Mouse (Mus musculus) granulocyte monocyte progenitor cell, adult 5-6 weeks (primary cell): ENCODE results near the gene Phospho1. TPM values are rescaled to one million over a fixed set of nuclear protein-coding genes. Genes with fewer than 3 reads are reported as not detected.

ENCODE experiments used
- ATAC-seq: replicated peaks from 2 replicates; pipeline ENCODE4 v1.8.0; 2016; ENCODE audit warnings: mild to moderate bottlenecking, moderate TSS enrichment, inconsistent platforms; ENCODE audit not compliant: poor library complexity, severe bottlenecking
- total RNA-seq, 2 experiments: library from RNA; stranded (forward) in 1 of 2; stranded (reverse) in 1 of 2; fragments of 200-712, 200-1000 nt in 1 of 2; fragments of >200 nt in 1 of 2; fragmentation: Nextera tagmentation in 1 of 2; gene quantifications; 2 replicates each; pipeline ENCODE4 v1.2.3; 2014 to 2017

Gene Phospho1
- 1.5 TPM in 1 of 2 replicates, not detected in the other for total RNA-seq (2014; fragmentation: Nextera tagmentation)
- 0.41 TPM in 1 of 2 replicates, not detected in the other for total RNA-seq (2017)

DNA sequence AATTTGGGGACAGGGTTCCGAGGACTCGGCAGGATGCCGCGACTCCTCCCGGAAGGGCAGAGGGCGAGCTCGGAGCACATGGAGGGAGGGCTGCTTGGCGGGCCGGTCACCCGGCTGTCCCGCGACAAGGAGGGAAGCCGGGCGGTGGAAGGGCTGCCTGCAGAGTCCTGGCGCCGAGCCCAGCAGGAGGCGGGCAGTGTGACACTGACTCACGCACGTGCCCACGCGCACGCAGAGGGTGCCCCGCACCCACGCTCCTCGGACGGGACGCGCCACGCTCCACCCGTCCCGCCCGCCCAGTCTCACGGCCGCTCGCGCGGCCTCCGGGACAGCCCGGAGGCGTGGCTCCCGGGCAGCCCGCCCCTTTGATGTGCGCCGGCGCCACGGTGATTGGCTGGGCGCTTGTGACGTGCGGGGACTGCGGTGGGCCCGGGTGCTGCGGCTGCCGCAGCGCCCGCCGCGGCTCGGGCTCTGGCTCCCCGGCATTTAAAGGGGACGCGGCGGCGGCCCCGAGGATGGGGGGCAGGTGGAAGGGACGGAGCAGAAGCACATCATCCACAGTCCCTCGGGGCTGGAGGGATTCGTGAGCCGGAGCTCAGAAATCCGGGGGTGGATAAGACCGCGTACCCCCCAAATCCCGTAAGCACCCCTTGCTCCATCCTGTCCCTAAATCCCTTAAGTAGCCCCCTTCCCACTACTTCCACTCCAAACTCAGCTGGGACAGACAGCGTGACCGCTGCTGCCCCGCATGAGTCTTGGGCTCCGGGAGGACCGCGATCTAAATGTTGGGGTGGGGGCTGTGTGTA lies at the start of gene Phospho1:
TSS of gene Phospho1 (plus strand) at position 429 of the 806 bp plus-strand sequence.
- peak; percentile 87 for ATAC-seq

DNA sequence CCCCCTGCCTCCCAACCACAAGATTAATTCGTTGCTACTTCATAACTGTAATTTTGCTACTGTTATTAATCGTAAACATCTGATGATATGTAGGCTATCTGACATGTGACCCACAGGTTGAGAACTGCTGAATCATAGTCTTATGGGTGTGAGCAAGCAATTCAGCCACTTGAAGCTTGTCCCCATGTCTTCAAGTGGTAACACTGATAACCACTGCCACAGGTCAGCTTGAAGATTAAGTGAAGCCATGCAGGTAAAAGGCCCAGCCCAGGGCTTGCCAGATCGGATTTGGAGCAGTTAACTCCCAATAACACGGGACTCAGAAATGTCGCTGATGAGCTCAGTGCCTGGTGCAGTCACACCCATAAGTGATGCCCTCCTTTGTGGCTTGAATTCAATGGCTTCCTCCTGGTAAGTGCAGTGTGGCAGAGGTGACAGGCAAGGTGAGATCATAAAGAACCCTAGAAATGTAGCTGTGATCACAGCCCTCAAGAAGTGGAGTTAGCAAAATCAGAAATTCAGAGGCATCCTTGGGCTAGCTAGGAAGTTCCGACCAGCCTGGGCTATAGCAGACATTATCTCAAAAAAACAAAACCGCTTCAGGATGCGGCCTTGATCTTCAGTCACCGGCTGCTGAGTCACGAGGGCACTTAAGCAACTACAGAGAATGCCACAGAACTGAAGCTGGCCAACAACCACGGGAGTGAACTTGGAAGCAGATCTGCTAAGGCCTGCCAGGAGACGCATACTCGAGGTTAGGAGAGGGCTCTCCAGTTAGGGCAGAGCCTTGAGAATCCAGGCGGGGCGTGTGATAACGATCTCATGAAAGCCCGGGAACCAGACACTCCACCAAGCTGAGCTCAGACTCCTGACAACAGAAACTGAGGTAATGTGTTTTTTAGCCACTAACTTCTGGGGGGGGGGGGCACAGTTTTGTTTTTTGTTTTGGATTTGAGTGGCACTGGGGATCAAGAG lies 46.7 kb upstream of the Phospho1 start:
- peak; percentile 81 for ATAC-seq

GRCm38 (mm10) chr11:95778831-95779251 lies 45.5 kb upstream of the Phospho1 start:
- peak; percentile 57 for ATAC-seq

DNA sequence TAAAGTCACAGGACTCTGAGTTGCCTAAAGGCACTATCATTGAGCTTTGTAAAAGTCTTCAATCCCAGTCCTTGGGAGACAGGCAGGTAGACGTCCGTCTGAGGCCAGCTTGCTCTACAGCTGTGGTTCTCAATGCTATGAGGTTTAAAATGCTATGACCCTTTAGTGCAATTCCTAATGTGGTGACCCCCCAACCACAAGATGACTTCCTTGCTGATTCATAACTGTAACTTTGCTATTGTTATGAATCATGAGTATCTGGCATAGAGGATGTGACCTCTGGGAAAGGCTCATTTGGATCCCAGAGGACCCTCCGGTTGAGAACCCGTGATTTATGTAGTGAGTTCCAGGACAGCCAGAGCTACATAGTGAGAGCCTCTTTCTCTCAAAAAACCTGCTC lies 44.9 kb upstream of the Phospho1 start:
- ATAC-seq = no peak

DNA sequence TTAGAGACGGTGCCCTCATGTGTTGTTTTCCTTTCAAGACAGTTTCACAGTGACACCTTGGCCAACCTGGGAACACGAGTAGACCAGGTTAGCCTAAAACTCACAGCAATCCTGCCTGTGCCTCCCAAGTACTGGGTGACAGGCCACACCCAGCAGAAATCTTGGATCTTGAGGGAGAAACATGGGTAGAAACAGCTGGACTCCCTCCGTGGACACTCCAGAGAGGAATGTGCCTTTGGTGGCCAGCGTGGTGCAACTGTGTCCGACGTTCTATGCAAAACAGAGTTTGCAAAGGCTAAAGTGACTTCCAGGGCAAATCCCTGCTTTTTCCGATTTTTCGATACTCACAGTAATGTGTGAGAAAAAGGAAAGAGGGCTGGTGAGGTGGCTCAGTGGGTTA lies 43.8 kb upstream of the Phospho1 start:
- ATAC-seq = no peak

- no peak for ATAC-seq
Observed at GRCm38 (mm10) chr11:95781557-95781956, 42.7 kb upstream of the Phospho1 start.

DNA sequence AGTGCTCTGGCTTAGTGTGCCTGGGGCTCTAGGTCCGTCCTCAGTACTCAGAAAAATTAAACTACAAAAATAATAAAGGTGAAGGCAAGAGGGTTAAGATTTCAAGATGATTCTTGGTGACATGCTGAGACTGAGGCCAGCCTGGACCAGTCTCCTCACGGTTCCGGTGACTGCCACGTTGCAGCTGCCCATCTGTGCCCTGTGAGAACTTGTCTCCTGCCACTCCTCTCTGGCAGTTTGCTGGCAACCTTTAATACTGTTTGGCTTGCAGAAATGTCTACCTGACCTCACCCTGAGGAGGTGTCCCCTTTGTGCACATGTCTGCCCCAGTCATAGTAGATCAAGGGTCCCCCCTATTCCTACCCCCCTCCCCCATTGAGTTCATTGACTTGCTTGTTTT lies 40.8 kb upstream of the Phospho1 start:
- no peak for ATAC-seq

DNA sequence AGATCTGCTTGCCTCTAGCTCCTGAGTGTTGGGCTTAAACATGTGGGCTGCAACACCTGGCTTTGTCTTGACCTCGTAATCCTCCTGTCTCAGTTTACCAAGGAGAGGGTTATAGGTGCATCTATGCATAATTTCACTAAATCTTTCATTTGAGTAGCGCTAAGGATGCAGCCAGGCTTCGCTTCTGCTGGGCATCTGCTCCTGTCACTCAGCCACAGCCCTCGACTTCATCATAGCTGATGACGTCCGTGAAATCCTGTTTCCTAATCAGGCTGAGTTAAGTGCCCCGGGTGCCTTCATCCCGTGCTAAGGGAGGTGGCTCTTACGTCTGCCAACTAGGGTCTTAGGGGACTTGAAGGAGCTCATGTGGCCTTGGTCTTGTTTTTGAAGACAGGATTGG lies 40.3 kb upstream of the Phospho1 start:
- no peak for ATAC-seq

GRCm38 (mm10) chr11:95785675-95786074 lies 38.6 kb upstream of the Phospho1 start:
- ATAC-seq = no peak

DNA sequence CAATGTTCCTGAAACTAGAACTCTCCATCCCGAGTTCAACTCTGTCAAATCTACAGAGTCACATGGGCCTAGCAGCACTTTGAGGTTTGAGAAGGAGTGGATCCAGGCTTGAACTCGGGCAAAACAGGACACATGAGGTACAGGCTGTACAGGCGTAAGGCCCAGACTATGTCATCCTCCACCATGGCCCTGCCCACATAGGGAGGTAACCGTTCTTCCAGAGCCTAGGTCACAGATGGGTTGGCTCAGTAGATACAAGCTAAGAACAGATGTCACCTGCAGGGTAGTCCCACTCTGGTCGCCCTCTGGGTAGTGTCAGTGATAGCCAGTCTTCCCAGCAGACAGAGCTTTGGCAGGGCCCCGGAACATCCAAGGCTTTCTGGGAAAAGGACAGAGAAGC lies 37.8 kb upstream of the Phospho1 start:
- no peak for ATAC-seq

DNA sequence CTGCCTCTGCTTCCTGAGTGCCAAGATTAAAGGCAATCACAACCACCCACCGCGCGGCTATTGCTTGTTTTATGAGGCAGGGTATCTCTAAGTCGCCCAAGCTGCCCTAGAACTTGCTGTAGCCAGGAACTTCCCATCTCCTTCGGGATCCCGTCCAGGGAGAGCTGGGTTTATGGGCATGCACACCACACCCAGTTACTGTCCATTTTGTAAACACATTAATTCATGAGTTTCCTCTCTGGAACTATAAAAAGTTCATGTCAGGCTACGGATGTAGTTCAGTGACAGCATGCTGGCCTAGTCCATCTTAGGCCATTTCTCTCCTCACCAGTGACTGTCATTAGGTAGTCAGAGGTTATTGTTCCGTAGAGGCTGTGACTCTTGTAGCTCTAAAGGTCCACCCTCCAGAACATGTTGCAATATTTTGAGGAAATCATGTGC lies 34.8 kb upstream of the Phospho1 start:
- peak; percentile 22 for ATAC-seq

- ATAC-seq = no peak
Observed at GRCm38 (mm10) chr11:95791787-95792186, 32.5 kb upstream of the Phospho1 start.

- ATAC-seq = no peak
Observed at GRCm38 (mm10) chr11:95792950-95793509, 31.3 kb upstream of the Phospho1 start.

- ATAC-seq = no peak
Observed at GRCm38 (mm10) chr11:95794201-95794600, 30.1 kb upstream of the Phospho1 start.

DNA sequence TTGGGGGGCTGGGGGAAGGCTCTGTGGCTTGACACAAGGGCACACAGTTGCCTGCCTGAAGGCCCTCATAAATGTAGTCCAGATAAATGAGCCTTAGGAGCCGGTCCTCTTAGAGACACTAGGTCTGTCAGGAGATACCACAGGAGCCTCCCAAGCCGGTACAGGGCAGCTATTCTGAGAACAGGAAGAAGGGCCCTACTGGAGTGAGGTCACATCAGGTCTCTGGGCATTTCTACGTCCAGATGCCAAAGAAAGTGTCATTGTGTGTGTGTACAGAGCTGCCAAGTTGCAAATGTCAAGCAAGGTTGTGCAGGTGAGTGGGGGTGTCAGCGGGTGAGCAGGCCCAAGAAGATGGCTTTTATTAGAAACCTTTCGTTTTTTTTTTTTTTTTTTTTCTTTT lies 28.7 kb upstream of the Phospho1 start:
- 0 out of 2 replicates have a peak, but pooled peaks have one; percentile 30 for ATAC-seq

GRCm38 (mm10) chr11:95805010-95805409 lies 19.3 kb upstream of the Phospho1 start:
- peak; percentile 62 for ATAC-seq

GRCm38 (mm10) chr11:95805527-95805926 lies 18.8 kb upstream of the Phospho1 start:
- peak; percentile 89 for ATAC-seq

DNA sequence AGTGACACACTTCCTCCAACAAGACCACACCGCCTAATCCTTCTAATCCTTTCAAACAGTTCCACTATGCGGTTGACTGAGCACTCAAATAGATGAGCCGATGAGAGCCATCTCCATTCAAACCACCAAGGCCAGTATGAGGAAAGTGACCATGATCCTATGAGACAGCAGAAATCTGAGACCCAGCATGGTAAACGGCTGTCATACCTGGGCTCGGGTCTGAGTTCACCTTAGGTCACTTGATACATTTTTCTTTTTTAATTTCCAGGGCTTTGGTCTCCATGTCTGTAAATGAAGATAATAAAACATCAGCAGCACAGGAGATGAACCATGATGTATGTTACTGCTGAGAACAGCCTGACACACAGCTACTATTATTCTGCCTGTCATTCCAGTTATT lies 16.4 kb upstream of the Phospho1 start:
- no peak for ATAC-seq

- ATAC-seq = no peak
Observed at GRCm38 (mm10) chr11:95808448-95809011, 15.8 kb upstream of the Phospho1 start.

DNA sequence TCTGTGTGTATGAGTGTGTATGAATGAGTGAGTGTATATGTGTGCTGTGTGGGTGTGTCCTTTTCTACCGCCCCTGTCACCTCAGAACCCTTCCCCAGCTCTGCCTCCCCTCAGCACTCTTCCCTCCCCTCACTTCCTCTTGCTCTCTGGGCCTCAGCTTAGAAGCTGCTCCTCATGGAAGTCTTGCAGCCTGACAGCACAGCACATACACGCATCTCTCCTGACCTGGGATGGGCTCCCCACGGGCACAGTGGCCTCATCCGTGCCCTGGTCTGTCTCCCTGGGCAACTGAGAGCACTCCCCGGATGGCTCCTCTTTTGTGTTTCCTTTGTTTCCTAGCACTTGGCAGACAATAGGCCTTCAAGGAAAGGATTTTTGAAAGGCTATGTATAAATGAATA lies 14.7 kb upstream of the Phospho1 start:
- ATAC-seq = no peak
